Mouse (Mus musculus) MEL (cell line): ENCODE results near the gene Prkce. TPM values are rescaled to one million over a fixed set of nuclear protein-coding genes. Genes with fewer than 3 reads are reported as not detected.

Experiments used
- DNase-seq: peaks from one replicate; pipeline ENCODE4 v3.0.0; 2011; ENCODE audit warnings: low read depth, low spot score
- H3K27ac ChIP-seq: 2 replicates; pipeline ENCODE4 v1.5.1; 2012; ENCODE audit warnings: low read depth, mild to moderate bottlenecking, control low read depth, low read length, moderate library complexity; ENCODE audit not compliant: control insufficient read depth
- H3K27me3 ChIP-seq, 2 experiments: fragments of 150-350 bp in 1 of 2; sonication (generic) in 1 of 2; 2 replicates each; pipeline ENCODE4 v1.6.1; 2012; ENCODE audit warnings: low read length in 2 of 2, mild to moderate bottlenecking in 2 of 2, improper control_type of control experiment in 1 of 2, moderate library complexity in 1 of 2; ENCODE audit not compliant: insufficient read depth in 2 of 2, control insufficient read depth in 1 of 2
- H3K36me3 ChIP-seq, 2 experiments: 2 replicates each; pipeline ENCODE4 v1.6.1; 2012 to 2014; ENCODE audit warnings: low read length in 2 of 2, improper control_type of control experiment in 1 of 2, inconsistent platforms in 1 of 2, mild to moderate bottlenecking in 1 of 2; ENCODE audit not compliant: insufficient read depth in 2 of 2, control insufficient read depth in 1 of 2
- H3K4me1 ChIP-seq, 2 experiments: fragments of 150-350 bp in 1 of 2; sonication (generic) in 1 of 2; 2 replicates each; pipeline ENCODE4 v1.6.1; 2012; ENCODE audit warnings: low read length in 2 of 2, improper control_type of control experiment in 1 of 2, mild to moderate bottlenecking in 1 of 2; ENCODE audit not compliant: insufficient read depth in 2 of 2, control insufficient read depth in 1 of 2
- H3K4me3 ChIP-seq, 2 experiments: fragments of 150-350 bp in 1 of 2; sonication (generic) in 1 of 2; 2 replicates each; pipeline ENCODE4 v1.5.1; 2012; ENCODE audit warnings: low read depth in 2 of 2, low read length in 2 of 2, mild to moderate bottlenecking in 2 of 2, moderate library complexity in 2 of 2, control low read depth in 1 of 2, improper control_type of control experiment in 1 of 2; ENCODE audit not compliant: control insufficient read depth in 1 of 2, insufficient read depth in 1 of 2
- H3K79me2 ChIP-seq: 2 replicates; pipeline ENCODE4 v1.6.1; 2012; ENCODE audit warnings: mild to moderate bottlenecking, low read length, moderate library complexity; ENCODE audit not compliant: control insufficient read depth, poor library complexity, insufficient read depth
- H3K9ac ChIP-seq: 2 replicates; pipeline ENCODE4 v1.6.1; 2012; ENCODE audit warnings: low read depth, mild to moderate bottlenecking, control low read depth, low read length, moderate library complexity; ENCODE audit not compliant: control insufficient read depth, poor library complexity, severe bottlenecking
- H3K9me3 ChIP-seq: fragments of 150-350 bp; sonication (generic); replicated peaks from 2 replicates; pipeline ENCODE4 v1.6.1; 2012; ENCODE audit warnings: mild to moderate bottlenecking, low read length, improper control_type of control experiment, moderate library complexity; ENCODE audit not compliant: insufficient read depth
- BHLHE40 ChIP-seq: IDR thresholded peaks from 2 replicates; pipeline ENCODE4 v1.6.1; 2012; ENCODE audit warnings: low read depth, mild to moderate bottlenecking, inconsistent platforms, low read length, improper control_type of control experiment, borderline replicate concordance
- CTCF ChIP-seq, 3 experiments: IDR thresholded peaks in 2 of 3; conservative IDR thresholded peaks in 1 of 3; 2 replicates each; pipeline ENCODE4 v1.5.1; 2011 to 2012; ENCODE audit warnings: low read length in 3 of 3, low read depth in 2 of 3, mild to moderate bottlenecking in 2 of 3, improper control_type of control experiment in 1 of 3, inconsistent platforms in 1 of 3, mixed read lengths in 1 of 3, moderate library complexity in 1 of 3; ENCODE audit not compliant: control insufficient read depth in 1 of 3, insufficient read depth in 1 of 3, poor library complexity in 1 of 3, severe bottlenecking in 1 of 3
- ELF1 ChIP-seq: IDR thresholded peaks from 2 replicates; pipeline ENCODE4 v1.6.1; 2014; ENCODE audit warnings: low read depth, mild to moderate bottlenecking, inconsistent platforms, low read length, improper control_type of control experiment, moderate library complexity
- EP300 ChIP-seq, 2 experiments: IDR thresholded peaks; 2 replicates each; pipeline ENCODE4 v1.6.1; 2011; ENCODE audit warnings: improper control_type of control experiment in 2 of 2, low read length in 2 of 2, low read depth in 1 of 2, mild to moderate bottlenecking in 1 of 2
- GABPA ChIP-seq: IDR thresholded peaks from 2 replicates; pipeline ENCODE4 v1.6.1; 2012; ENCODE audit warnings: low read depth, mild to moderate bottlenecking, inconsistent platforms, low read length, improper control_type of control experiment, moderate library complexity
- GATA1 ChIP-seq: IDR thresholded peaks from 2 replicates; pipeline ENCODE4 v1.6.1; 2011; ENCODE audit warnings: low read depth, low read length, improper control_type of control experiment
- HCFC1 ChIP-seq: IDR thresholded peaks from 2 replicates; pipeline ENCODE4 v1.6.1; 2012; ENCODE audit warnings: low read depth, mild to moderate bottlenecking, inconsistent platforms, low read length, improper control_type of control experiment, moderate library complexity
- JUND ChIP-seq: IDR thresholded peaks from 2 replicates; pipeline ENCODE4 v1.6.1; 2011; ENCODE audit warnings: low read depth, mild to moderate bottlenecking, improper control_type of control experiment, low read length
- KAT2A ChIP-seq: conservative IDR thresholded peaks from 2 replicates; pipeline ENCODE4 v1.6.1; 2012; ENCODE audit warnings: low read depth, low read length, improper control_type of control experiment, inconsistent platforms
- MAX ChIP-seq: IDR thresholded peaks from 2 replicates; pipeline ENCODE4 v1.6.1; 2011; ENCODE audit warnings: low read length, improper control_type of control experiment
- MXI1 ChIP-seq: IDR thresholded peaks from 2 replicates; pipeline ENCODE4 v1.6.1; 2011; ENCODE audit warnings: mild to moderate bottlenecking, low read depth, low read length, improper control_type of control experiment
- MYC ChIP-seq: IDR thresholded peaks from 2 replicates; pipeline ENCODE4 v1.6.1; 2011; ENCODE audit warnings: low read depth, mild to moderate bottlenecking, low read length, improper control_type of control experiment, moderate library complexity
- POLR2A ChIP-seq, 2 experiments: IDR thresholded peaks; 2 replicates each; pipeline ENCODE4 v1.6.1; 2011 to 2012; ENCODE audit warnings: low read length in 2 of 2, mild to moderate bottlenecking in 2 of 2, control low read depth in 1 of 2, improper control_type of control experiment in 1 of 2, low read depth in 1 of 2, moderate library complexity in 1 of 2; ENCODE audit not compliant: control insufficient read depth in 1 of 2, insufficient read depth in 1 of 2, poor library complexity in 1 of 2
- POLR2AphosphoS5 ChIP-seq: IDR thresholded peaks from 2 replicates; pipeline ENCODE4 v1.6.1; 2012; ENCODE audit warnings: low read depth, borderline replicate concordance, mild to moderate bottlenecking, inconsistent platforms, low read length, moderate library complexity, mixed read lengths
- RAD21 ChIP-seq: IDR thresholded peaks from 2 replicates; pipeline ENCODE4 v1.6.1; 2011; ENCODE audit warnings: mild to moderate bottlenecking, low read depth, low read length, improper control_type of control experiment
- SIN3A ChIP-seq: IDR thresholded peaks from 2 replicates; pipeline ENCODE4 v1.6.1; 2012; ENCODE audit warnings: low read length, improper control_type of control experiment, inconsistent platforms
- SMC3 ChIP-seq: IDR thresholded peaks from 2 replicates; pipeline ENCODE4 v1.6.1; 2011; ENCODE audit warnings: low read depth, low read length, improper control_type of control experiment
- TAL1 ChIP-seq: IDR thresholded peaks from 2 replicates; pipeline ENCODE4 v1.6.1; 2012; ENCODE audit warnings: mild to moderate bottlenecking, inconsistent platforms, low read length, moderate library complexity, mixed read lengths
- TBP ChIP-seq: IDR thresholded peaks from 2 replicates; pipeline ENCODE4 v1.8.0; 2011; ENCODE audit warnings: low read depth, low read length, improper control_type of control experiment
- TCF12 ChIP-seq: IDR thresholded peaks from 2 replicates; pipeline ENCODE4 v1.6.1; 2014; ENCODE audit warnings: low read depth, mild to moderate bottlenecking, inconsistent platforms, low read length, improper control_type of control experiment, moderate library complexity
- UBTF ChIP-seq: IDR thresholded peaks from 2 replicates; pipeline ENCODE4 v1.6.1; 2012; ENCODE audit warnings: low read depth, mild to moderate bottlenecking, inconsistent platforms, low read length, improper control_type of control experiment, moderate library complexity, borderline replicate concordance; ENCODE audit not compliant: insufficient read depth
- USF1 ChIP-seq: IDR thresholded peaks from 2 replicates; pipeline ENCODE4 v1.6.1; 2014; ENCODE audit warnings: low read depth, mild to moderate bottlenecking, inconsistent platforms, low read length, improper control_type of control experiment, moderate library complexity
- USF2 ChIP-seq, 2 experiments: IDR thresholded peaks; 2 replicates each; pipeline ENCODE4 v1.6.1; 2011 to 2012; ENCODE audit warnings: improper control_type of control experiment in 2 of 2, low read length in 2 of 2, borderline replicate concordance in 1 of 2, inconsistent platforms in 1 of 2, low read depth in 1 of 2, mild to moderate bottlenecking in 1 of 2; ENCODE audit not compliant: insufficient read depth in 1 of 2
- ZKSCAN1 ChIP-seq: IDR thresholded peaks from 2 replicates; pipeline ENCODE4 v1.6.1; 2012; ENCODE audit warnings: low read depth, mild to moderate bottlenecking, inconsistent platforms, low read length, improper control_type of control experiment, moderate library complexity
- ZMIZ1 ChIP-seq: IDR thresholded peaks from 2 replicates; pipeline ENCODE4 v1.6.1; 2012; ENCODE audit warnings: low read depth, mild to moderate bottlenecking, inconsistent platforms, low read length, improper control_type of control experiment, moderate library complexity
- ZNF384 ChIP-seq: IDR thresholded peaks from 2 replicates; pipeline ENCODE4 v1.6.1; 2012; ENCODE audit warnings: low read depth, mild to moderate bottlenecking, inconsistent platforms, low read length, improper control_type of control experiment
- polyA plus RNA-seq, 2 experiments: library from polyadenylated mRNA; stranded (reverse) in 1 of 2; unstranded in 1 of 2; fragments of >175 nt in 1 of 2; fragments of >200 nt in 1 of 2; gene quantifications; 2 replicates each; pipeline versions ENCODE4 v1.2.1 to v1.2.4; 2012; ENCODE audit warnings: low replicate concordance in 2 of 2, low read depth in 1 of 2; ENCODE audit not compliant: insufficient read length in 2 of 2, insufficient read depth in 1 of 2, missing spikeins in 1 of 2
- total RNA-seq: library from RNA; depleted of rRNA; stranded (reverse); fragments of 300-350 nt; gene quantifications from 2 replicates; pipeline ENCODE4 v1.2.3, GENCODE M21; 2012

Gene Prkce
- total and polyA plus RNA-seq, 3 experiments, result 3.0 to 5.3 TPM; not detected in 1

- no peaks in the 10 kb centered on the region for H3K27me3 ChIP-seq
- no peak overlapping the region for H3K9ac ChIP-seq
- DNase-seq, result no peak
- no peaks in the 10 kb centered on the region for H3K79me2 ChIP-seq
- no peak for TF ChIP-seq MYC
- TF ChIP-seq GATA1, result no peak
- no peak for TF ChIP-seq ZNF384
- no peak for TF ChIP-seq ZKSCAN1
- no peak for TF ChIP-seq EP300 (IDR thresholded peaks at IDR 0.05; ENCODE audit: low read depth in 1 of 2, low read length in 2 of 2)
- no peak for TF ChIP-seq RAD21
- no peak for TF ChIP-seq TBP
- no peak for TF ChIP-seq HCFC1
- no peak for TF ChIP-seq TAL1
- TF ChIP-seq MAX, result no peak
- no peak for TF ChIP-seq BHLHE40
- no peak for TF ChIP-seq SMC3
- TF ChIP-seq SIN3A, result no peak
- TF ChIP-seq MXI1, result no peak
- no peak for TF ChIP-seq GABPA
- TF ChIP-seq POLR2AphosphoS5, result no peak
- TF ChIP-seq ELF1, result no peak
- no peak for TF ChIP-seq TCF12
- TF ChIP-seq UBTF, result no peak
- H3K4me1 ChIP-seq, result no peaks in the 10 kb centered on the region
- H3K27ac ChIP-seq, result no peak overlapping the region
- no peaks in the 10 kb centered on the region for H3K9me3 ChIP-seq
- no peak overlapping the region for H3K4me3 ChIP-seq
- H3K36me3 ChIP-seq, result no peaks in the 10 kb centered on the region
These were observed 509.3 kb downstream of the Prkce start for GRCm38 (mm10) chr17:86676909-86677308.

GRCm38 (mm10) chr17:86685263-86685662 is 517.7 kb downstream of the Prkce start:
- Histone ChIP-seq H3K9ac (no peak overlapping the region), H3K9me3 (no peaks in the 10 kb centered on the region), H3K36me3 (no peaks in the 10 kb centered on the region), H3K4me3 (no peak overlapping the region), H3K27ac (no peak overlapping the region), H3K4me1 (no peaks in the 10 kb centered on the region), H3K27me3 (no peaks in the 10 kb centered on the region), H3K79me2 (no peaks in the 10 kb centered on the region)
- TF ChIP-seq ELF1 (no peak), CTCF (IDR thresholded peaks at IDR 0.05 in 2 of 3, conservative IDR thresholded peaks at IDR 0.05 in 1 of 3; ENCODE audit: control insufficient read depth in 1 of 3, insufficient read depth in 1 of 3, low read depth in 2 of 3, low read length in 3 of 3, poor library complexity in 1 of 3, severe bottlenecking in 1 of 3) (no peak), JUND (no peak), POLR2A (IDR thresholded peaks at IDR 0.05; ENCODE audit: control insufficient read depth in 1 of 2, insufficient read depth in 1 of 2, low read depth in 1 of 2, low read length in 2 of 2, poor library complexity in 1 of 2) (no peak), POLR2AphosphoS5 (no peak), USF1 (no peak), KAT2A (no peak), USF2 (IDR thresholded peaks at IDR 0.05; ENCODE audit: borderline replicate concordance in 1 of 2, insufficient read depth in 1 of 2, low read depth in 1 of 2, low read length in 2 of 2) (no peak), ZMIZ1 (no peak)
- peak; percentile 12 for DNase-seq
